ENCODE assay signal across 25 mouse cellular contexts in the genomic region with DNA sequence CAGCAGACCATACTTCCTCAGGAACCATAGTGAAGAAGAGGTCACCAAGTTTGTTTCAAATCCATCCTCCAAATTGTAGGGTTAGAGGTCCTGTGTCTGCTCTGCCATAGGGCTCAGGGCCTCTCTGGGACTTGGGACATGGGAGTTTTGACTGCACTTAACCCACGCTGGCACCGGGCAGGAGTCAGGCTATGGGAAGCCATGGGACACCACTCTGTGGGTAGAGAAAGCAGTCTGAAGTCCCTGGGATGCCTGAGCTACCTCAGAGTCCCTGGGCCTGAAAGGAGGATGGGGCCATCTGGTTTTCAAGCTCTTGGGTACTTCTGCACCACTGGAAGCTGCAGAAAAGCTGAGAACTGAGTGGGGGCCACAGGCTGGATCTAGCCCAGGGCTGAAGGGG.
DNase-seq lines count a peak whose midpoint lies in the region; ATAC-seq lines count a peak whose summit lies in the region.
"Had no signal": no experiment of that assay in that cellular context is flagged by ENCODE, and none has a peak within 500 bp of the region (broad histone marks: within the 10 kb centered on the region; RNA-seq: fewer than 3 reads in every experiment).

No protein-coding gene starts in this region.

- no peak overlapping the region for H3K9ac ChIP-seq in hindbrain, embryonic 12.5 days
- H3K9ac ChIP-seq in midbrain, embryonic 11.5 days (ENCODE audit: low read length) = no peak overlapping the region
- no peak overlapping the region for H3K9ac ChIP-seq in midbrain, embryonic 15.5 days
- H3K9ac ChIP-seq: embryonic facial prominence, embryonic 12.5 days; heart, embryonic 13.5 days; hindbrain, embryonic 13.5 days; intestine, embryonic 15.5 days had no signal

- no peaks in the 10 kb centered on the region for H3K9me3 ChIP-seq in hindbrain, embryonic 10.5 days
- H3K9me3 ChIP-seq in hindbrain, embryonic 12.5 days (replicated peaks) = no peaks in the 10 kb centered on the region
- no peaks in the 10 kb centered on the region for H3K9me3 ChIP-seq in midbrain, embryonic 11.5 days (ENCODE audit: control insufficient read depth, low read length)
- no peaks in the 10 kb centered on the region for H3K9me3 ChIP-seq in midbrain, embryonic 15.5 days
- no peaks in the 10 kb centered on the region for H3K9me3 ChIP-seq in embryonic facial prominence, embryonic 10.5 days
- H3K9me3 ChIP-seq: embryonic facial prominence, embryonic 12.5 days; heart, embryonic 10.5 days; heart, embryonic 13.5 days; hindbrain, embryonic 13.5 days; intestine, embryonic 15.5 days had no signal

- no peak for DNase-seq in hindbrain, embryonic 10.5 days (ENCODE audit: low spot score)
- DNase-seq in midbrain, embryonic 11.5 days (ENCODE audit: low spot score, missing footprints) = no peak
- DNase-seq in embryonic facial prominence, embryonic 10.5 days (ENCODE audit: low spot score) = no peak
- no peak for DNase-seq in yolk sac, embryonic 10.5 days (ENCODE audit: low spot score)
- DNase-seq: adrenal gland, postnatal 10 days; adrenal gland, postnatal 36 days; cerebellum, adult 18-20 months; cerebellum, adult 9-10 months; cerebellum, postnatal 14 days; gastrocnemius, postnatal 10 days; gastrocnemius, postnatal 36 days; heart, adult 2 months; heart, postnatal 14 days; heart, postnatal 4 days had no signal

- ATAC-seq in hindbrain, embryonic 12.5 days (ENCODE audit: low FRiP score) = no peak
- peak; percentile 40; the same call in 1 of the 2 replicates for ATAC-seq in midbrain, embryonic 11.5 days (ENCODE audit: low FRiP score)
- ATAC-seq in midbrain, embryonic 15.5 days (replicated peaks) = no peak; the same call in 1 of the 2 replicates
- ATAC-seq: activated CD4-positive, CD25-positive, alpha-beta regulatory T cell, adult 4 months; CD4-positive, CD25-positive, alpha-beta regulatory T cell, adult 4 months; hindbrain, embryonic 16.5 days; intestine, embryonic 15.5 days had no signal

- 0 out of 2 replicates have a peak overlapping the region, but pooled peaks have one; percentile 23 for H3K27ac ChIP-seq in hindbrain, embryonic 10.5 days
- H3K27ac ChIP-seq in hindbrain, embryonic 12.5 days = no peak overlapping the region
- peak overlapping the region; percentile 48; the same call in 1 of the 2 replicates for H3K27ac ChIP-seq in midbrain, embryonic 11.5 days (ENCODE audit: low read depth, low read length)
- H3K27ac ChIP-seq in midbrain, embryonic 15.5 days = no peak overlapping the region
- peak overlapping the region; percentile 40; the same call in 1 of the 2 replicates for H3K27ac ChIP-seq in embryonic facial prominence, embryonic 10.5 days (replicated peaks)
- H3K27ac ChIP-seq: embryonic facial prominence, embryonic 12.5 days; heart, adult 2 months; heart, embryonic 10.5 days; heart, embryonic 13.5 days; hindbrain, embryonic 13.5 days; intestine, embryonic 15.5 days had no signal

- H3K27me3 ChIP-seq in hindbrain, embryonic 10.5 days (ENCODE audit: insufficient read depth, poor library complexity, severe bottlenecking) = no peaks in the 10 kb centered on the region
- 0 out of 2 replicates have a peak, but pooled peaks cover 2% of the 10 kb centered on the region for H3K27me3 ChIP-seq in hindbrain, embryonic 12.5 days
- H3K27me3 ChIP-seq in midbrain, embryonic 11.5 days (ENCODE audit: control insufficient read depth, insufficient read depth, low read length) = no peaks in the 10 kb centered on the region
- H3K27me3 ChIP-seq in midbrain, embryonic 15.5 days (replicated peaks) = no peaks in the 10 kb centered on the region
- no peaks in the 10 kb centered on the region for H3K27me3 ChIP-seq in embryonic facial prominence, embryonic 10.5 days (replicated peaks; ENCODE audit: low read depth, poor library complexity, severe bottlenecking)
- H3K27me3 ChIP-seq: embryonic facial prominence, embryonic 12.5 days; heart, embryonic 13.5 days; hindbrain, embryonic 13.5 days; intestine, embryonic 15.5 days had no signal

- no peaks in the 10 kb centered on the region for H3K36me3 ChIP-seq in hindbrain, embryonic 10.5 days
- no peaks in the 10 kb centered on the region for H3K36me3 ChIP-seq in hindbrain, embryonic 12.5 days
- H3K36me3 ChIP-seq in midbrain, embryonic 11.5 days (ENCODE audit: control insufficient read depth, insufficient read depth, low read length) = no peaks in the 10 kb centered on the region
- no peaks in the 10 kb centered on the region for H3K36me3 ChIP-seq in midbrain, embryonic 15.5 days (replicated peaks)
- no peaks in the 10 kb centered on the region for H3K36me3 ChIP-seq in embryonic facial prominence, embryonic 10.5 days (replicated peaks)
- H3K36me3 ChIP-seq: embryonic facial prominence, embryonic 12.5 days; heart, embryonic 10.5 days; heart, embryonic 13.5 days; hindbrain, embryonic 13.5 days; intestine, embryonic 15.5 days had no signal

- 91% methylated on average over 2 of the region's 2 CpGs for WGBS in hindbrain, embryonic 10.5 days
- WGBS in hindbrain, embryonic 12.5 days = 94% methylated on average over 2 of the region's 2 CpGs
- WGBS in midbrain, embryonic 11.5 days = 83% methylated on average over 2 of the region's 2 CpGs
- WGBS in midbrain, embryonic 15.5 days = 91% methylated on average over 2 of the region's 2 CpGs
- WGBS in embryonic facial prominence, embryonic 10.5 days = 91% methylated on average over 2 of the region's 2 CpGs

- peaks cover 10% of the 10 kb centered on the region for H3K4me1 ChIP-seq in hindbrain, embryonic 10.5 days (replicated peaks)
- H3K4me1 ChIP-seq in hindbrain, embryonic 12.5 days = peaks cover 7% of the 10 kb centered on the region; the same call in 1 of the 2 replicates
- 0 out of 2 replicates have a peak, but pooled peaks cover 2% of the 10 kb centered on the region for H3K4me1 ChIP-seq in midbrain, embryonic 11.5 days (ENCODE audit: control insufficient read depth, insufficient read depth, low read length)
- no peaks in the 10 kb centered on the region; the same call in 1 of the 2 replicates for H3K4me1 ChIP-seq in midbrain, embryonic 15.5 days
- peaks cover 15% of the 10 kb centered on the region; the same call in 1 of the 2 replicates for H3K4me1 ChIP-seq in embryonic facial prominence, embryonic 10.5 days
- H3K4me1 ChIP-seq: heart, embryonic 10.5 days; heart, embryonic 13.5 days; intestine, embryonic 15.5 days had no signal

- no peak overlapping the region for H3K4me2 ChIP-seq in hindbrain, embryonic 12.5 days (replicated peaks)
- no peak overlapping the region for H3K4me2 ChIP-seq in midbrain, embryonic 11.5 days
- no peak overlapping the region for H3K4me2 ChIP-seq in midbrain, embryonic 15.5 days
- H3K4me2 ChIP-seq: embryonic facial prominence, embryonic 12.5 days; heart, embryonic 13.5 days; hindbrain, embryonic 13.5 days; intestine, embryonic 15.5 days had no signal

- H3K4me3 ChIP-seq in hindbrain, embryonic 10.5 days = no peak overlapping the region
- H3K4me3 ChIP-seq in hindbrain, embryonic 12.5 days = no peak overlapping the region
- no peak overlapping the region for H3K4me3 ChIP-seq in midbrain, embryonic 11.5 days (ENCODE audit: low read depth, low read length)
- no peak overlapping the region for H3K4me3 ChIP-seq in midbrain, embryonic 15.5 days
- no peak overlapping the region for H3K4me3 ChIP-seq in embryonic facial prominence, embryonic 10.5 days
- H3K4me3 ChIP-seq: embryonic facial prominence, embryonic 12.5 days; erythroblast, embryonic 14.5 days; heart, adult 2 months; heart, embryonic 10.5 days; heart, embryonic 13.5 days; hindbrain, embryonic 13.5 days; intestine, embryonic 15.5 days had no signal

Comparison
In these comparisons a context has a peak if more than half of its experiments do, and no peak if none do; other contexts are left out.
1. H3K27ac ChIP-seq: peak in hindbrain, embryonic 10.5 days (single experiment), midbrain, embryonic 11.5 days (single experiment) and embryonic facial prominence, embryonic 10.5 days (single experiment); none in hindbrain, embryonic 12.5 days (single experiment) and midbrain, embryonic 15.5 days (single experiment).